Mouse (Mus musculus): ENCODE measurements around the gene Duox1. TPM values are rescaled to one million over a fixed set of nuclear protein-coding genes. Genes with fewer than 3 reads are reported as not detected.

Duox1 gene
- polyA plus RNA-seq, 1 experiment from 2014 or later, result not detected

DNA sequence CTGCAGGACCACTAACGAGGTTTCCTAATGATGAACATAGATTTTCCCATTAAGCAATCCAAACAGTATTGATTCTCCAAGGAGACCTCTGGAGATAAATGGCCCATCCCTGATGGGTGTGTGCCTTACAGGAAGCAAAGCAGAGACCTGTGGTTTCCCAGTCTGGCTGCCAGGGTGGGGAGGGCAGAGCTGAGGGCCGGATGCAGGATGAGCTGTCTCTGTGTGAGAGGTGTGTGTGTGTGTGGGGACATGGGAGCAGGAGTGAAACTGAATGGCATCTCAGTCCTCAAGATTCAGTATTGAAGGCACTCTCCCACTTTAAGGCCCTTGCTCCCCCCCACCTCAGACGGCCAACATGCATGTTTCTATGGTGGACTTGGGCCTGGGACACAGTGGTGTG, 40.7 kb downstream of the Duox1 start:
- H3K4me1 ChIP-seq (replicated peaks; ENCODE audit: insufficient read depth, low read length), result no peaks in the 10 kb centered on the region
- H3K27me3 ChIP-seq (ENCODE audit: insufficient read depth, low read length), result no peaks in the 10 kb centered on the region
- 0 out of 2 replicates have a peak, but pooled peaks cover 5% of the 10 kb centered on the region for H3K36me3 ChIP-seq (ENCODE audit: insufficient read depth, low read length)
- no peak for ATAC-seq (replicated peaks; ENCODE audit: low FRiP score, low read depth)
- no peak for TF ChIP-seq CTCF (IDR thresholded peaks at IDR 0.05; ENCODE audit: low read depth)
- H3K9me3 ChIP-seq (replicated peaks; ENCODE audit: low read length), result no peaks in the 10 kb centered on the region
- no peak overlapping the region for H3K27ac ChIP-seq
- H3K4me3 ChIP-seq (replicated peaks; ENCODE audit: low read depth, low read length), result no peak overlapping the region
- no peak overlapping the region for H3K4me2 ChIP-seq (ENCODE audit: low read length)
- 85% methylated on average over 3 of the region's 3 CpGs for WGBS
- no peak for DNase-seq (ENCODE audit: low spot score)
- no peak overlapping the region for H3K9ac ChIP-seq (ENCODE audit: low read depth, low read length)

DNA sequence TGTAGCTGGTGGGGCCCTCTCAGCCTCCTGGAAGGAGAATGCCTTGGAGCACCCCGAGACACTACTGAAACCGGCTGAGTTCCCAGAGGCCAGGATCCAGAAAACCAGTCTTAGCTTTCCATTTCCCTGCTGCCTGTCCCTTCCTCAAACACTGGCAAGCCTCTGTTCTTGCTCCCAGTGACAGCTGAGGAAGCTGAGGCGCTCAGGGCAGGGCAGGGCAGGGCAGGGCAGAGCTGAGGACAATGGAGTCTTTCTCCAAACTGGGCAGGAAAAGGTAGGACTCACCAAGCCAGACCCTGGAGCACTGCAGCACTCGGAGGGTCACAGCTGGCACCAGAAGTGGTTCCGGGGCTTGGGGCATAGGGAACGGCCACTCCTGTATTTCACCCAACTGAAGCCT, 44.8 kb downstream of the Duox1 start:
- peaks cover 10% of the 10 kb centered on the region; the same call in 1 of the 2 replicates for H3K36me3 ChIP-seq (ENCODE audit: insufficient read depth, low read length)
- no peak overlapping the region for H3K9ac ChIP-seq (ENCODE audit: low read depth, low read length)
- WGBS, result 79% methylated on average over 6 of the region's 6 CpGs
- no peak overlapping the region for H3K27ac ChIP-seq
- H3K27me3 ChIP-seq (ENCODE audit: insufficient read depth, low read length), result no peaks in the 10 kb centered on the region
- no peaks in the 10 kb centered on the region for H3K9me3 ChIP-seq (replicated peaks; ENCODE audit: low read length)
- no peak for ATAC-seq (replicated peaks; ENCODE audit: low FRiP score, low read depth)
- H3K4me1 ChIP-seq (replicated peaks; ENCODE audit: insufficient read depth, low read length), result no peaks in the 10 kb centered on the region
- no peak for DNase-seq (ENCODE audit: low spot score)
- no peak for TF ChIP-seq CTCF (IDR thresholded peaks at IDR 0.05; ENCODE audit: low read depth)
- no peak overlapping the region for H3K4me2 ChIP-seq (ENCODE audit: low read length)
- H3K4me3 ChIP-seq (replicated peaks; ENCODE audit: low read depth, low read length), result no peak overlapping the region

DNA sequence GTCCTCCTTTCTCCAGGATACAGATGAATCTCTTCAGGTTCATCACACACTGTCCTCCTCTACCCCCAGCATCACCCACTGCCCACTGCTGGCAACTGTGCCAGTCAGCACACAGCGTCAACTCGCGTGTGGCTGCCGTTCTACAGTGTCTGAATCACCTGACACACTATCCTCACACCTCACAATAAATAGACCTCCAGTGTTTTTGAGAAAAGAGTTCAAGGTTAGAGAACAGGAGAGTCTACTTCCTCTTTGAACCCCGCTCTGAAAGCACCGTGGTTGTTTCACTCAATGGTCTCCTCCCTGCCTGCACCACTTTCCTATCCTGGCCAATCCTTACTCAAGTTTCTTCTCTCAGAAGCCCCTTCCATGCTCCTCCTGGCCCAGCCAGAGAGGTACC, 45.7 kb downstream of the Duox1 start:
- Histone ChIP-seq H3K4me3 (replicated peaks; ENCODE audit: low read depth, low read length) (no peak overlapping the region), H3K27me3 (ENCODE audit: insufficient read depth, low read length) (no peaks in the 10 kb centered on the region), H3K9ac (ENCODE audit: low read depth, low read length) (no peak overlapping the region), H3K4me1 (replicated peaks; ENCODE audit: insufficient read depth, low read length) (no peaks in the 10 kb centered on the region), H3K36me3 (ENCODE audit: insufficient read depth, low read length) (peaks cover 10% of the 10 kb centered on the region; the same call in 1 of the 2 replicates), H3K4me2 (ENCODE audit: low read length) (no peak overlapping the region), H3K27ac (no peak overlapping the region), H3K9me3 (replicated peaks; ENCODE audit: low read length) (no peaks in the 10 kb centered on the region)
- ATAC-seq (replicated peaks; ENCODE audit: low FRiP score, low read depth) (no peak), DNase-seq (ENCODE audit: low spot score) (no peak)
- WGBS, result 81% methylated on average over 6 of the region's 6 CpGs
- no peak for TF ChIP-seq CTCF (IDR thresholded peaks at IDR 0.05; ENCODE audit: low read depth)

DNA sequence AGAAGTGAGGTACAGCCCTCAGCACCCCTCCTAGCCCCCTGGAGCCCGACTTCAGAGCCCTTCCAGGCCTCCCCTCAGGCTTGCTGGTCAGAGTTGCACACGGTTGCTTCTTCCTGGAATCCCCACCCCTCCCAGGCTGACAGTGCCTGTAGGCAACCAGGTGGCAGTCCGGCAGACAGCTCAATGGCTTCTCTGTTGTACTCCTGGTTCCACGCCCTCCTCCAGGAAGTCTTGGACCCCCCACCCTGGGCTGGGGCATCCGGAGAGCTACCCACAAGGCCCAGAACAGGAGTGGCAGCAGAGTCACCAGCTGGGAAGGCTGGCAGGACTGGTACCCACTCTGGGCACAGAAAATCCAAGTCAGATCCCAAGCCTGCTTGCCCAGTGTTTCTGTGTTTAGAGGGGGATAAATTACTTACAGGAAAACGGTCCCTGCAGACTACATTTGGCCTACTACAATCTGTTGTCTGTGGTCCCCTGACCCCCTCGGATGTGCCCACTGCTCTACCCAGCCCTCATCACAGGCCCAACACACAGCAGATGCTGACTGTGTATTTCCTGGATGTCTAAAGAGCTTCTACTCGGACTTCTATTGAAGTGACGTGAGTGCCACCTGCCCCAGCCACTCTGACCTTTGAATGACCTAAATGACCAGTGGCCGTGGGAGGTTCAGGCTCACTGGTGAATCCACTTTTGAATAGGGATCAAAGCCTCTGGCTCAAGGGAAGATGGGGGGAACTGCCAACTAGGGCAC, 46.6 kb downstream of the Duox1 start:
- Histone ChIP-seq H3K9me3 (replicated peaks; ENCODE audit: low read length) (no peaks in the 10 kb centered on the region), H3K4me2 (ENCODE audit: low read length) (no peak overlapping the region), H3K4me3 (replicated peaks; ENCODE audit: low read depth, low read length) (no peak overlapping the region), H3K4me1 (replicated peaks; ENCODE audit: insufficient read depth, low read length) (peaks cover 2% of the 10 kb centered on the region; the same call in 1 of the 2 replicates), H3K27me3 (ENCODE audit: insufficient read depth, low read length) (no peaks in the 10 kb centered on the region), H3K9ac (ENCODE audit: low read depth, low read length) (no peak overlapping the region), H3K36me3 (ENCODE audit: insufficient read depth, low read length) (peaks cover 8% of the 10 kb centered on the region; the same call in 1 of the 2 replicates), H3K27ac (no peak overlapping the region)
- 60% methylated on average over 10 of the region's 10 CpGs for WGBS
- TF ChIP-seq CTCF (IDR thresholded peaks at IDR 0.05; ENCODE audit: low read depth), result no peak
- DNase-seq (ENCODE audit: low spot score) (no peak), ATAC-seq (replicated peaks; ENCODE audit: low FRiP score, low read depth) (no peak)

DNA sequence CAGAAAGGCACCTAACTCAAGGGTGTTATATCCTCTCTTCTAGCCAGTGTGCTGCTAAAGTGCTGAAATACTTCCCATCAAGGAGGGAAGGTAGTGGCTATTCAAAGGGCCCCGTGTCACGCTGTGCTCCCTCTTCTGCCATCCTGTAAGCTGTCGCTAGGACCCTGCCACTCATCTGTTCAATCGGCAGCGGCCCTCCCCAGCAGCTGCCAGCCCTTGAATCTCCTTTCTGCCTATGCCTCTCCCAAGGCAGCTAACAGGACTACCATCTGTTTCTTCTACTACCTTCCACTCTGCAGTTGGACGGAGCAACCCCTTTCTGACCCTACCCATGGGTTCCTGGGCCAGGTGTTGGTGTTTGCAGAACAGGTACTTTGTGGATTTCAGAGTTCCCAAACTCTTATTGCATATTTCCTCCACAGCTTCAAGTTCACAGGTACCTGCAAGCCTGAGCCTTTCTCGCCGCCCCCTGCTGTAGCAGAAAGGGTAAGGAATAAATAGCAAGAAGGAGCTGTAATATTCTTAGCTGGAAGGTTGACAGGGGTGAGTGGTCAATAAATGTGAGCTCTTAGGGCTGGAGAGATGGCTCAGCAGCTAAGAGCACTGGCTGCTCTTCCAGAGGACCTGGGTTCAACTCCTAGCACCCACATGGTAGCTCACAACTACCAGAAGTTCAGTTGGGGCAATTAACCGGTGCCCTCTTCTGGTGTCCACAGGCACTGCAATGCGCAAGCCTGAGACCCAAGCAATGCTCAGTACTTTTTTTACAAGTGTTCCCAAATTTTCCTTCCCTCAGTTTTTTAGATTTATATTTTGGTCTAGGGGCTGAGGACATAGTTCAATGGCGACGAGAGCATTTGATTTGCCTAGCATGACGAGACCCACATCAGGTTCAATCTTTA, 47.4 kb downstream of the Duox1 start:
- TF ChIP-seq CTCF (IDR thresholded peaks at IDR 0.05; ENCODE audit: low read depth), result no peak
- Histone ChIP-seq H3K27ac (no peak overlapping the region), H3K27me3 (ENCODE audit: insufficient read depth, low read length) (no peaks in the 10 kb centered on the region), H3K9ac (ENCODE audit: low read depth, low read length) (no peak overlapping the region), H3K4me2 (ENCODE audit: low read length) (no peak overlapping the region), H3K36me3 (ENCODE audit: insufficient read depth, low read length) (peaks cover 6% of the 10 kb centered on the region; the same call in 1 of the 2 replicates), H3K9me3 (replicated peaks; ENCODE audit: low read length) (no peaks in the 10 kb centered on the region), H3K4me1 (replicated peaks; ENCODE audit: insufficient read depth, low read length) (peaks cover 7% of the 10 kb centered on the region), H3K4me3 (replicated peaks; ENCODE audit: low read depth, low read length) (no peak overlapping the region)
- DNase-seq (ENCODE audit: low spot score) (no peak), ATAC-seq (replicated peaks; ENCODE audit: low FRiP score, low read depth) (no peak)
- 85% methylated on average over 13 of the region's 13 CpGs for WGBS

DNA sequence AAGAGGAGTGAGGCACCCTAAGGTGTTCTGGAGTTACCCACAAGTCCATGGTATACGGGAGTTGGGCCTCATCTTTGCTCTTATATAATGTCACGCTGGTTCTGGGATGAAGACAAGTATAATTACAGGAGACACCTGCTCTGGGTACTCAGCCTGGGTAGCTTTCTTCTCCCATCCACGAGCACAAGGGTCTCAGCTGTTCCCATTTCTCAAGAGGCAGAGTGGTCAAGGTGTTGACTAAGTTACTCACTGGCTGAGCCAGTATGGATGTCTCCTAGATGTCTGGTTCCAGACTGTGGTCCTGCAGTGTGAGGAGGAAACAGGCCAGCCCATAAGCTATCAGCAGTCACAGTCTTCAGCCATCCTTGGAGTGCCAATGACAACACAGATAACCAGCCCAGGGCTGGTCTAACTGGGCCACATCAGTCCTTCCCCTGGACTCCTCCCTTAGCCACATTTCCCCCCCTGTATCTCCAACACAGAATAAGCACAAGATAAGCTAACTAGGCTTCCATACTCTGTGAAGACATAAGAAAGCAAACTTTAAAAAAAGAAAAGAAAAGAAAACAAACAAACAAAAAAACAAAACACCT, 49.0 kb downstream of the Duox1 start:
- H3K4me3 ChIP-seq (replicated peaks; ENCODE audit: low read depth, low read length), result no peak overlapping the region
- H3K36me3 ChIP-seq (ENCODE audit: insufficient read depth, low read length), result peaks cover 6% of the 10 kb centered on the region; the same call in 1 of the 2 replicates
- no peak overlapping the region for H3K4me2 ChIP-seq (ENCODE audit: low read length)
- TF ChIP-seq CTCF (IDR thresholded peaks at IDR 0.05; ENCODE audit: low read depth), result no peak
- no peaks in the 10 kb centered on the region for H3K9me3 ChIP-seq (replicated peaks; ENCODE audit: low read length)
- no peak overlapping the region for H3K9ac ChIP-seq (ENCODE audit: low read depth, low read length)
- no peak for ATAC-seq (replicated peaks; ENCODE audit: low FRiP score, low read depth)
- no peaks in the 10 kb centered on the region for H3K27me3 ChIP-seq (ENCODE audit: insufficient read depth, low read length)
- H3K4me1 ChIP-seq (replicated peaks; ENCODE audit: insufficient read depth, low read length), result peaks cover 7% of the 10 kb centered on the region
- no peak overlapping the region for H3K27ac ChIP-seq
- DNase-seq (ENCODE audit: low spot score), result no peak
- WGBS, result 92% methylated on average over 3 of the region's 3 CpGs

Measured in kidney, postnatal 0 days (tissue).